Mouse (Mus musculus): ENCODE measurements around the gene Olfr1230. TPM values are rescaled to one million over a fixed set of nuclear protein-coding genes. Genes with fewer than 3 reads are reported as not detected.

The Olfr1230 gene
- not detected in 2 replicates for polyA plus RNA-seq (2015; fragmentation: Nextera tagmentation; extraction: Ambion mirVana)

GRCm38 (mm10) chr2:89297168-89297567, at the start of gene Olfr1230:
Gene Olfr1230 (minus strand): TSS chr2:89297268.
- Histone ChIP-seq H3K4me2 (no peak within 1 kb of the TSS), H3K9me3 (no peaks in the 10 kb centered on the region), H3K4me3 (no peak within 1 kb of the TSS), H3K36me3 (no peaks in the 10 kb centered on the region), H3K4me1 (replicated peaks) (no peaks in the 10 kb centered on the region), H3K27ac (replicated peaks) (no peak within 1 kb of the TSS), H3K27me3 (no peaks in the 10 kb centered on the region), H3K9ac (no peak within 1 kb of the TSS)
- 87% methylated on average over 1 of the region's 1 CpGs for WGBS
- ATAC-seq (ENCODE audit: low FRiP score, low read depth), result no peak

GRCm38 (mm10) chr2:89342298-89342697, 45.2 kb upstream of the Olfr1230 start, which contains the start of gene Olfr1233:
Gene Olfr1233 (minus strand): TSS chr2:89342398.
- Histone ChIP-seq H3K4me1 (replicated peaks) (no peaks in the 10 kb centered on the region), H3K4me3 (no peak within 1 kb of the TSS), H3K9me3 (no peaks in the 10 kb centered on the region), H3K36me3 (no peaks in the 10 kb centered on the region), H3K9ac (no peak within 1 kb of the TSS), H3K27me3 (no peaks in the 10 kb centered on the region), H3K27ac (replicated peaks) (no peak within 1 kb of the TSS), H3K4me2 (no peak within 1 kb of the TSS)
- no peak for ATAC-seq (ENCODE audit: low FRiP score, low read depth)

- no peak within 1 kb of the TSS for H3K27ac ChIP-seq (replicated peaks)
- no peak for ATAC-seq (ENCODE audit: low FRiP score, low read depth)
- H3K27me3 ChIP-seq, result no peaks in the 10 kb centered on the region
- H3K4me1 ChIP-seq (replicated peaks), result no peaks in the 10 kb centered on the region
- H3K36me3 ChIP-seq, result no peaks in the 10 kb centered on the region
- no peak within 1 kb of the TSS for H3K4me2 ChIP-seq
- H3K4me3 ChIP-seq, result no peak within 1 kb of the TSS
- no peaks in the 10 kb centered on the region for H3K9me3 ChIP-seq
- no peak within 1 kb of the TSS for H3K9ac ChIP-seq
These were observed 32.5 kb upstream of the Olfr1230 start, which contains the start of gene Olfr1232 for GRCm38 (mm10) chr2:89329575-89329974. Gene Olfr1232 (minus strand): TSS chr2:89329675.

GRCm38 (mm10) chr2:89306974-89307373, 9.9 kb upstream of the Olfr1230 start, which contains the start of gene Olfr1231:
Gene Olfr1231 (minus strand): TSS chr2:89307074.
- Histone ChIP-seq H3K9me3 (no peaks in the 10 kb centered on the region), H3K4me1 (replicated peaks) (no peaks in the 10 kb centered on the region), H3K4me2 (no peak within 1 kb of the TSS), H3K36me3 (no peaks in the 10 kb centered on the region), H3K4me3 (no peak within 1 kb of the TSS), H3K27ac (replicated peaks) (no peak within 1 kb of the TSS), H3K27me3 (no peaks in the 10 kb centered on the region), H3K9ac (no peak within 1 kb of the TSS)
- WGBS, result 73% methylated on average over 2 of the region's 2 CpGs
- ATAC-seq (ENCODE audit: low FRiP score, low read depth), result no peak

- no peaks in the 10 kb centered on the region for H3K4me1 ChIP-seq (replicated peaks)
These were observed 9.2 kb downstream of the Olfr1230 start, which contains the start of gene Olfr1229 for GRCm38 (mm10) chr2:89287914-89288313. Gene Olfr1229 (minus strand): TSS chr2:89288014.

GRCm38 (mm10) chr2:89253962-89254361, 43.1 kb downstream of the Olfr1230 start, which contains the start of gene Olfr1228:
Gene Olfr1228 (minus strand): TSS chr2:89254062.
- Histone ChIP-seq H3K27me3 (no peaks in the 10 kb centered on the region), H3K27ac (replicated peaks) (no peak within 1 kb of the TSS), H3K4me1 (replicated peaks) (no peaks in the 10 kb centered on the region), H3K4me2 (no peak within 1 kb of the TSS), H3K9me3 (no peaks in the 10 kb centered on the region), H3K36me3 (no peaks in the 10 kb centered on the region), H3K9ac (no peak within 1 kb of the TSS), H3K4me3 (no peak within 1 kb of the TSS)
- no peak for ATAC-seq (ENCODE audit: low FRiP score, low read depth)

More at GRCm38 (mm10) chr2:89287914-89288313, 9.2 kb downstream of the Olfr1230 start, which contains the start of gene Olfr1229:
- Histone ChIP-seq H3K9ac (no peak within 1 kb of the TSS), H3K4me2 (no peak within 1 kb of the TSS), H3K27me3 (no peaks in the 10 kb centered on the region), H3K36me3 (no peaks in the 10 kb centered on the region), H3K27ac (replicated peaks) (no peak within 1 kb of the TSS), H3K9me3 (no peaks in the 10 kb centered on the region), H3K4me3 (no peak within 1 kb of the TSS)
- ATAC-seq (ENCODE audit: low FRiP score, low read depth), result no peak
- WGBS, result 89% methylated on average over 2 of the region's 2 CpGs

Other genes starting within 250 kb of the Olfr1230 start
- gene Olfr1218, start 236.1 kb downstream of the Olfr1230 start, polyA plus RNA-seq (2015; fragmentation: Nextera tagmentation; extraction: Ambion mirVana), result not detected in 2 replicates
- not detected in 2 replicates for gene Olfr1219, start 213.8 kb downstream of the Olfr1230 start, polyA plus RNA-seq (2015; fragmentation: Nextera tagmentation; extraction: Ambion mirVana)
- gene Olfr1220, start 190.4 kb downstream of the Olfr1230 start, polyA plus RNA-seq (2015; fragmentation: Nextera tagmentation; extraction: Ambion mirVana), result not detected in 2 replicates
- not detected in 2 replicates for gene Olfr1221, start 180.0 kb downstream of the Olfr1230 start, polyA plus RNA-seq (2015; fragmentation: Nextera tagmentation; extraction: Ambion mirVana)
- gene Olfr1222, start 164.2 kb downstream of the Olfr1230 start, polyA plus RNA-seq (2015; fragmentation: Nextera tagmentation; extraction: Ambion mirVana), result not detected in 2 replicates
- not detected in 2 replicates for gene Olfr1223, start 145.7 kb downstream of the Olfr1230 start, polyA plus RNA-seq (2015; fragmentation: Nextera tagmentation; extraction: Ambion mirVana)
- gene Olfr1224-ps1, start 133.2 kb downstream of the Olfr1230 start, polyA plus RNA-seq (2015; fragmentation: Nextera tagmentation; extraction: Ambion mirVana), result not detected in 2 replicates
- not detected in 2 replicates for gene Olfr1225, start 122.6 kb downstream of the Olfr1230 start, polyA plus RNA-seq (2015; fragmentation: Nextera tagmentation; extraction: Ambion mirVana)
- gene Olfr1226, start 97.2 kb downstream of the Olfr1230 start, polyA plus RNA-seq (2015; fragmentation: Nextera tagmentation; extraction: Ambion mirVana), result not detected in 2 replicates
- not detected in 2 replicates for gene Olfr1228, start 43.2 kb downstream of the Olfr1230 start, polyA plus RNA-seq (2015; fragmentation: Nextera tagmentation; extraction: Ambion mirVana)
- not detected in 2 replicates for gene Olfr1229, start 9.3 kb downstream of the Olfr1230 start, polyA plus RNA-seq (2015; fragmentation: Nextera tagmentation; extraction: Ambion mirVana)
- not detected in 2 replicates for gene Olfr1231, start 9.8 kb upstream of the Olfr1230 start, polyA plus RNA-seq (2015; fragmentation: Nextera tagmentation; extraction: Ambion mirVana)
- not detected in 2 replicates for gene Olfr1232, start 32.4 kb upstream of the Olfr1230 start, polyA plus RNA-seq (2015; fragmentation: Nextera tagmentation; extraction: Ambion mirVana)
- gene Olfr1233, start 45.1 kb upstream of the Olfr1230 start, polyA plus RNA-seq (2015; fragmentation: Nextera tagmentation; extraction: Ambion mirVana), result not detected in 2 replicates
- gene Olfr1234, start 67.6 kb upstream of the Olfr1230 start, polyA plus RNA-seq (2015; fragmentation: Nextera tagmentation; extraction: Ambion mirVana), result not detected in 2 replicates
- not detected in 2 replicates for gene Olfr1238, start 112.4 kb upstream of the Olfr1230 start, polyA plus RNA-seq (2015; fragmentation: Nextera tagmentation; extraction: Ambion mirVana)
- gene Olfr1239, start 123.1 kb upstream of the Olfr1230 start, polyA plus RNA-seq (2015; fragmentation: Nextera tagmentation; extraction: Ambion mirVana), result not detected in 2 replicates
- not detected in 2 replicates for gene Olfr1240, start 145.7 kb upstream of the Olfr1230 start, polyA plus RNA-seq (2015; fragmentation: Nextera tagmentation; extraction: Ambion mirVana)
- gene Olfr1241, start 189.9 kb upstream of the Olfr1230 start, polyA plus RNA-seq (2015; fragmentation: Nextera tagmentation; extraction: Ambion mirVana), result not detected in 2 replicates
- not detected in 2 replicates for gene Olfr1242, start 201.1 kb upstream of the Olfr1230 start, polyA plus RNA-seq (2015; fragmentation: Nextera tagmentation; extraction: Ambion mirVana)
- not detected in 2 replicates for gene Olfr1243, start 234.2 kb upstream of the Olfr1230 start, polyA plus RNA-seq (2015; fragmentation: Nextera tagmentation; extraction: Ambion mirVana)

Data from hindbrain, embryonic 15.5 days (tissue).